Mouse (Mus musculus) right cerebral cortex, postnatal 4 days (tissue): ENCODE measurements around the gene Tspan5.

ENCODE experiments used
- DNase-seq: peaks from one replicate; pipeline ENCODE4 v3.0.0-alpha.2; 2022

The Tspan5 gene

GRCm38 (mm10) chr3:138741649-138742565 is at the start of gene Tspan5:
TSS of gene Tspan5 (plus strand) at chr3:138742195.
- DNase-seq = peak; percentile 86

GRCm38 (mm10) chr3:138692302-138692701 is 49.7 kb upstream of the Tspan5 start:
- no peak for DNase-seq

GRCm38 (mm10) chr3:138703399-138703798 is 38.6 kb upstream of the Tspan5 start:
- DNase-seq = no peak

- DNase-seq = no peak
Observed at GRCm38 (mm10) chr3:138704469-138704868, 37.5 kb upstream of the Tspan5 start.

GRCm38 (mm10) chr3:138705875-138706274 is 36.1 kb upstream of the Tspan5 start:
- DNase-seq = no peak

- no peak for DNase-seq
Observed at GRCm38 (mm10) chr3:138709183-138709582, 32.8 kb upstream of the Tspan5 start.

GRCm38 (mm10) chr3:138711971-138712370 is 30.0 kb upstream of the Tspan5 start:
- no peak for DNase-seq

- no peak for DNase-seq
Observed at GRCm38 (mm10) chr3:138712452-138713140, 29.4 kb upstream of the Tspan5 start.

- DNase-seq = peak; percentile 27
Observed at GRCm38 (mm10) chr3:138713141-138713540, 28.9 kb upstream of the Tspan5 start.

GRCm38 (mm10) chr3:138714788-138715187 is 27.2 kb upstream of the Tspan5 start:
- DNase-seq = no peak

- DNase-seq = no peak
Observed at GRCm38 (mm10) chr3:138715212-138715611, 26.8 kb upstream of the Tspan5 start.

- no peak for DNase-seq
Observed at GRCm38 (mm10) chr3:138717040-138717439, 25.0 kb upstream of the Tspan5 start.

GRCm38 (mm10) chr3:138722152-138722551 is 19.8 kb upstream of the Tspan5 start:
- no peak for DNase-seq

GRCm38 (mm10) chr3:138727571-138727970 is 14.4 kb upstream of the Tspan5 start:
- DNase-seq = no peak

- no peak for DNase-seq
Observed at GRCm38 (mm10) chr3:138728840-138729239, 13.2 kb upstream of the Tspan5 start.

GRCm38 (mm10) chr3:138730812-138731211 is 11.2 kb upstream of the Tspan5 start:
- DNase-seq = no peak

GRCm38 (mm10) chr3:138735760-138736159 is 6.2 kb upstream of the Tspan5 start:
- DNase-seq = no peak

- no peak for DNase-seq
Observed at GRCm38 (mm10) chr3:138739150-138739700, 2.8 kb upstream of the Tspan5 start.

- no peak for DNase-seq
Observed at GRCm38 (mm10) chr3:138740291-138740690, 1.7 kb upstream of the Tspan5 start.

- no peak for DNase-seq
Observed at GRCm38 (mm10) chr3:138740843-138741540, 1.0 kb upstream of the Tspan5 start.

GRCm38 (mm10) chr3:138742566-138742930 is 553 bp downstream of the Tspan5 start:
- DNase-seq = peak; percentile 49

- DNase-seq = peak; percentile 65
Observed at GRCm38 (mm10) chr3:138743061-138743671, 1.2 kb downstream of the Tspan5 start.
